Mouse (Mus musculus) neural tube, embryonic 14.5 days (tissue): ENCODE measurements at regions not wholly inside any gene's neighbourhood (a gene's known extent, or its start where the extent isn't known, plus 50 kb on each side); places are given as distances from the start of the nearest gene placed in this dataset.

ENCODE experiments used
- ATAC-seq: fragments of 200-750 bp; cut with Nextera tagmentation; 2 replicates; pipeline ENCODE4 v1.8.0; 2017; ENCODE audit warnings: low read depth, mild to moderate bottlenecking, moderate TSS enrichment, moderate library complexity
- H3K27ac ChIP-seq: fragments of 300-500 bp; sonication (generic); 2 replicates; pipeline ENCODE4 v1.5.1; 2014; ENCODE audit warnings: low read depth, mild to moderate bottlenecking, control low read depth, low read length, moderate library complexity, mixed read lengths
- H3K27me3 ChIP-seq: fragments of 300-500 bp; sonication (generic); 2 replicates; pipeline ENCODE4 v1.6.1; 2014; ENCODE audit warnings: low read length; ENCODE audit not compliant: control insufficient read depth, insufficient read depth
- H3K36me3 ChIP-seq: fragments of 300-500 bp; sonication (generic); 2 replicates; pipeline ENCODE4 v1.6.1; 2014; ENCODE audit warnings: low read length, mixed read lengths; ENCODE audit not compliant: control insufficient read depth, insufficient read depth
- H3K4me1 ChIP-seq: fragments of 300-500 bp; sonication (generic); 2 replicates; pipeline ENCODE4 v1.6.1; 2014; ENCODE audit warnings: low read length; ENCODE audit not compliant: control insufficient read depth, insufficient read depth
- H3K4me2 ChIP-seq: fragments of 300-500 bp; sonication (generic); 2 replicates; pipeline ENCODE4 v1.6.1; 2014; ENCODE audit warnings: mild to moderate bottlenecking, low read depth, low read length, control low read depth
- H3K4me3 ChIP-seq: fragments of 300-500 bp; sonication (generic); 2 replicates; pipeline ENCODE4 v1.5.1; 2014; ENCODE audit warnings: low read depth, low read length, control low read depth, mixed read lengths
- H3K9ac ChIP-seq: fragments of 300-500 bp; sonication (generic); replicated peaks from 2 replicates; pipeline ENCODE4 v1.6.1; 2014; ENCODE audit warnings: low read depth, mild to moderate bottlenecking, control low read depth, low read length, mixed read lengths
- H3K9me3 ChIP-seq: fragments of 300-500 bp; sonication (generic); 2 replicates; pipeline ENCODE4 v1.6.1; 2016; ENCODE audit warnings: low read length; ENCODE audit not compliant: control insufficient read depth
- WGBS: fragments of 180-500 bp; shearing (Covaris S2); extraction: QIAGEN DNeasy Blood & Tissue Kit; methylation state at CpG from one replicate; pipeline ENCODE4 v1.1.7; 2014; 5-methylcytosine and 5-hydroxymethylcytosine counted together

DNA sequence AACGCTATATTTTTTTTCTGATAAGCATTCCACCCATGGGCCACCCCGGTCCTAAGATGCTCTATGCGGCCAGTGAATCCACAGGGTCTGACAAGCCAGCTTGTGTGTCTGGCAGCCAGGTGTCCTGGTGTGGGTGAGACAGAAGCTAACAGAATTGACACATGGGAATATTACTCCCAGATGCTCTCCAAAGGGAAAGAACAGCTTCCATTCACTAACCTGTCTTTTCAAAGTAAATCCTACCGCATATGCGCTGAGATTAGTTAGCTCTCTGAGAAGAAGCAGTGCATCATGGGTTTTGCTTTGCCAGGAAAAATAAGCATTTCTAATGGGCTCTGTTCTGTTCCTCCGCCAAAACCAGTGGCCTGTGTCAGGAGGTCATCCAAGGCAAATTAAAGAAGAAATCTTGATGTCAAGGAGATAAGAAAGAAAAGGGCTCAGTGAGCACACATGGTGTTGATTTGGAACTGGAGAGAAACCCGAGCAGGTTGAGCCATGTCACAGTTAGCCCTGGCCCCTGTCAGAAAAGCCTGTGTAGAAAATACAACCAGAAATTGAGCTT, 498.4 kb upstream of the Marcks start:
- Histone ChIP-seq H3K9me3 (no peaks in the 10 kb centered on the region), H3K27me3 (no peaks in the 10 kb centered on the region), H3K36me3 (no peaks in the 10 kb centered on the region), H3K9ac (no peak overlapping the region), H3K27ac (no peak overlapping the region), H3K4me1 (no peaks in the 10 kb centered on the region), H3K4me3 (no peak overlapping the region), H3K4me2 (no peak overlapping the region)
- 68% methylated on average over 7 of the region's 7 CpGs for WGBS
- ATAC-seq, result no peak

DNA sequence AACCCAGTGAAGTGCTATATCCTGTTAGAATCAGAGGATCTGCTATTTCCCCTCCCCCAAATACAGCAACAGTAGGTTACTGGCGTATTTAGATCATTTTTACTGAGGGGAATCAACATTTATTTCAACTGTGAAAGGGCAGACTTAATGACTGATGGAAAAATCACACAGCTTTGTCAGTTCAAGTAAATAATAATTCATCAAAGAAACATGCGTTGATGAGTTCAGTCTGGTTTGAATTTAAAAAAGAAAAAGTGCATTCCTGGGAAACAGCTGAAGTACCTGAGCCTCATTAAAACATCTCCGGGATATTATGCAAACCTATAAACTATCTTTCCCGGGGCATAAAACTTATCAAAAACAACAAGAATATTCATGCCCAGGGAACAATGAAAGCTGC, 497.7 kb upstream of the Marcks start:
- no peaks in the 10 kb centered on the region for H3K27me3 ChIP-seq
- 69% methylated on average over 4 of the region's 4 CpGs for WGBS
- no peaks in the 10 kb centered on the region for H3K36me3 ChIP-seq
- H3K4me2 ChIP-seq, result no peak overlapping the region
- no peaks in the 10 kb centered on the region for H3K4me1 ChIP-seq
- H3K27ac ChIP-seq, result no peak overlapping the region
- H3K9ac ChIP-seq, result no peak overlapping the region
- no peaks in the 10 kb centered on the region for H3K9me3 ChIP-seq
- ATAC-seq, result no peak
- no peak overlapping the region for H3K4me3 ChIP-seq

DNA sequence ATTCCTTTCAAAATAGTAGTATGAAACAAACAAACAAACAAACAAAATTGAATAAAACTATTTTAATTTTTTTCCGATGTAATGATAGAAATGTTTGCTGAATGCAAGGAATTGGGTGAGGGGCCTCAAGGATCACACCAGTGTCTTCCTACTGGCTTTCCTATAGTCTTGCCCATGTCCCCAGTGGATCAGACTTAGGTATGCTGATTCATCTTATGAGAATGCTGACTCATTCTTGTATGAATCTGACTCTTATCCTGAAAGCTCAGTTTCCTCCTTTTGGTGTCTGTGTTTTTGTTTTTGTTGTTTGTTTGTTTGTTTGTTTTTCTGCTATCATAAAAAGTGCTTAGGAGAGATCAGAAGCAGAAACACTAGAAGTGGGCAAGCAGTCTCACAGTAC, 491.7 kb upstream of the Marcks start:
- 0 out of 2 replicates have a peak, but pooled peaks cover 3% of the 10 kb centered on the region for H3K4me1 ChIP-seq
- no peak for ATAC-seq
- no peaks in the 10 kb centered on the region for H3K36me3 ChIP-seq
- H3K27me3 ChIP-seq, result no peaks in the 10 kb centered on the region
- no peak overlapping the region for H3K4me2 ChIP-seq
- H3K9ac ChIP-seq, result no peak overlapping the region
- no peak overlapping the region for H3K4me3 ChIP-seq
- no peak overlapping the region for H3K27ac ChIP-seq
- WGBS, result 100% methylated on average over 1 of the region's 1 CpGs
- no peaks in the 10 kb centered on the region for H3K9me3 ChIP-seq

DNA sequence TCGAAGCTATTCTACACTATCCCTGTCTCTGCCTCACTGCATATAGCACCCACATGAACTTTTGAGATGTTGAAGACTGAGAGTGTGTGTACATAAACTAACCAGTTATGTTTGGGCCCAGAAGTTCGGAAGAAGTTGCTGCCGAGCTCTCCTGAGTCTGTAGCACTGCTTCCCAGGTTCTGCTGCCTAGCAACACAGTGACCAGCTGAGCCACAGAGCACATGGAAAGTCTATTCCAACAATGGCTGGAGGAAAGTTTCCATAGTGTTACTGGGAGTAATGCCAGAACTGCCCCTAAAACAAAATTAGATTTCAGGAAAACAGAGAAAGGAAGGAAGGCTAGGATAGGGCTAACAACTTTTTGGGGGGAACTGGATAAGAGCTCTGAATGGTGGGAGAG, 489.2 kb upstream of the Marcks start:
- no peaks in the 10 kb centered on the region for H3K9me3 ChIP-seq
- no peaks in the 10 kb centered on the region for H3K36me3 ChIP-seq
- no peak overlapping the region for H3K27ac ChIP-seq
- H3K4me1 ChIP-seq, result 0 out of 2 replicates have a peak, but pooled peaks cover 3% of the 10 kb centered on the region
- no peak overlapping the region for H3K4me2 ChIP-seq
- H3K4me3 ChIP-seq, result no peak overlapping the region
- WGBS, result 65% methylated on average over 3 of the region's 3 CpGs
- no peak; the same call in 1 of the 2 replicates for ATAC-seq
- no peaks in the 10 kb centered on the region for H3K27me3 ChIP-seq
- H3K9ac ChIP-seq, result no peak overlapping the region

DNA sequence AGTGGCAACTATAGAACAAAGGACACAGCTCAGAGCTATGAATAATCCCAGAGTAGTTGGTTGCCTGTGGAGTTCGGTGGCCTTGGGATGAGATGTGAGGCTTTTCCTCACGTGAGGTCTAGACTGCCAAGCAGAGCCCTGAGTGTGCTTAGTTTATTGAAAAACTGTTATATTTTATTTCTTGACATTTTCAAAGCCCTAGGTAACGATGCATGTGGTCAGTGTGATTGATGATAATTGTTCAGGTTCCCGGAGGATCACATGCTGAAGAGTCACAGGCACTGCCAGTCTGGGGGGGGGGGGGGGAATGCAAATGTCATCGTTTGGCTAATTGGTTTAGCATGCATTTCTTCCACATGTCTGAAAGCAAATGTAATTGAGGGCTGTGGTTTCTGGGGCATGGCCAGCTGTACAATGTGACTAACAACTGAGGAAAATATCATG, 488.1 kb upstream of the Marcks start:
- no peak overlapping the region for H3K4me3 ChIP-seq
- H3K4me2 ChIP-seq, result no peak overlapping the region
- ATAC-seq, result peak; percentile 91
- no peaks in the 10 kb centered on the region for H3K9me3 ChIP-seq
- no peaks in the 10 kb centered on the region for H3K36me3 ChIP-seq
- 0 out of 2 replicates have a peak, but pooled peaks cover 3% of the 10 kb centered on the region for H3K4me1 ChIP-seq
- H3K27me3 ChIP-seq, result no peaks in the 10 kb centered on the region
- H3K27ac ChIP-seq, result no peak overlapping the region
- no peak overlapping the region for H3K9ac ChIP-seq
- 10% methylated on average over 5 of the region's 5 CpGs for WGBS

DNA sequence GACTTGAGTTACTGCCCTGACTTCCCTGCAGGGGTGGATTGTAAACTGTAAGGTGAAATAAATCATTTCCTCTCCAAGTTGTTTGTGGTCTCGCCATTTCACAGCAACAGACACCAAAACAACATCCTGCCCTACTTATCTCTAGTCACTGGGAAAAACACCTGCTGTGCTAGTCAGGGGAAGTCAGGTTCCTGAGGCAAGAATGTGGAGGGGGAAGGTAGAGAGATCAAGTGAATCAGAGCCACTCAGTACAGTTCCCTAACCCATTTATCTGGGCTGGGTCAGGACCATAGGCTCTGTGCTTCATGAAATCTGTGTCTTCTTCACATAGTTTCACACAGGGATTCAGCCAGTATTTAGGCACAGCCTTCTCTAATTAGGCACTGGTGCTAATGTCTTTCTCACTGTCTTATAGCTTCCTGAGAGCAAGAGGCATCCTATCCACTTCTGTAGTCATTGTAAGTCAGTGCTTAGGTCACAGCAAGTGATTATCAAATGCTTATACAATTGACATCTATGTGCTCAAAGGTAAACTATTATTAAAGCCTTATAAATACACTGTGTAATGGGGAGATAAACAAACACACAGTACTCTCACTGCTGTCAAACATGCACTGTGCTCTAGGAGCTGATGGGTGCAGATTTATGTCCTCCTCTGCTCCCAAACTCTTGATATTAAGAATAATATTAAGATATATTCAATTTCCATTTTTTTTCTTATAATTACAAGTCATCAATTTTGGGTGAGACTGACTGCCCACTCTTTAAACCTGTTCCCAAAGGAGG, 487.4 kb upstream of the Marcks start:
- peak; percentile 62 for ATAC-seq
- WGBS, result 19% methylated on average over 1 of the region's 1 CpGs

DNA sequence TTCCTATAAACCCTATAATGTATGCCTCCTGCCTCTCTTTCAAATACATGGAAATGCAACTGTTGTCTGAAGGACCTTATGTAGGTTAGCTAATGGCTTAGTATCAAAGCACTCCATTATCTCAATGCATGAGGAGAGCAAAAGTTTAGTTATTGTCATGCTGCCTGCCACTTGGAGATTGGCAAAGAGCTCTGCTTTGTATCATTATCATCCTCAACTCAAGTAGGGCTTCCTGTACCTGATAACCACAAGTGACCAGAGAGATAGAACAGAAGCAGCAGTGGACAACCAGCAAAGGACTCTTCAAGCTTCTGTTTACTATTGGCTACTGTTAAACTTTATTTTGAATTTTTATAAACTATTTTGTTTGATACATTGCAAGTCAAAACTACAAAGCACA, 484.3 kb upstream of the Marcks start:
- Histone ChIP-seq H3K27ac (no peak overlapping the region), H3K4me3 (no peak overlapping the region), H3K4me2 (no peak overlapping the region), H3K27me3 (no peaks in the 10 kb centered on the region), H3K9me3 (no peaks in the 10 kb centered on the region), H3K36me3 (no peaks in the 10 kb centered on the region), H3K9ac (no peak overlapping the region), H3K4me1 (0 out of 2 replicates have a peak, but pooled peaks cover 3% of the 10 kb centered on the region)
- ATAC-seq, result no peak

More for the DNA sequence above, 487.4 kb upstream of the Marcks start:
- no peaks in the 10 kb centered on the region for H3K36me3 ChIP-seq
- no peak overlapping the region for H3K9ac ChIP-seq
- no peak overlapping the region for H3K27ac ChIP-seq
- H3K9me3 ChIP-seq, result no peaks in the 10 kb centered on the region
- no peak overlapping the region for H3K4me2 ChIP-seq
- no peak overlapping the region for H3K4me3 ChIP-seq
- 0 out of 2 replicates have a peak, but pooled peaks cover 3% of the 10 kb centered on the region for H3K4me1 ChIP-seq
- H3K27me3 ChIP-seq, result no peaks in the 10 kb centered on the region

DNA sequence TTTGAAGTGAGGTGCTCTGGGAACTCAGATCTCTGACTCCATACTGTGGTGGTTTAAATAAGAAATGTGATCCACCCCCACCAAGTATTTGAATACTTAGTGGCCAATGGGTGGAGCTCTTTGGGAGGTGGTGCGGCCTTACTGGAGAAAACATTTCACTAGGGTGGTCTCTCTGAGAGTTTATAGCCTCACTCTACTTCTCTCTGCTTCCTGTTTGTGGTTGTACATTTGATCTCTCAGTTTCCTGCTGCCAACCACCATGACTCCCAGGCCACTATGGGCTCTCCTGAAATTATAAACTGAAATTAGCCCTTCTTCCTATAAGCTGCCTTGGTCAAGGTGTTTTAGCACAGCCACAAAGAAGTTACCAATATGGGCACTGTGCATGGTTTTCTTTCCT, 479.9 kb upstream of the Marcks start:
- Histone ChIP-seq H3K9ac (no peak overlapping the region), H3K27ac (no peak overlapping the region), H3K36me3 (no peaks in the 10 kb centered on the region), H3K4me2 (no peak overlapping the region), H3K27me3 (no peaks in the 10 kb centered on the region), H3K9me3 (no peaks in the 10 kb centered on the region), H3K4me1 (no peaks in the 10 kb centered on the region), H3K4me3 (no peak overlapping the region)
- 80% methylated on average over 1 of the region's 1 CpGs for WGBS
- ATAC-seq, result no peak

DNA sequence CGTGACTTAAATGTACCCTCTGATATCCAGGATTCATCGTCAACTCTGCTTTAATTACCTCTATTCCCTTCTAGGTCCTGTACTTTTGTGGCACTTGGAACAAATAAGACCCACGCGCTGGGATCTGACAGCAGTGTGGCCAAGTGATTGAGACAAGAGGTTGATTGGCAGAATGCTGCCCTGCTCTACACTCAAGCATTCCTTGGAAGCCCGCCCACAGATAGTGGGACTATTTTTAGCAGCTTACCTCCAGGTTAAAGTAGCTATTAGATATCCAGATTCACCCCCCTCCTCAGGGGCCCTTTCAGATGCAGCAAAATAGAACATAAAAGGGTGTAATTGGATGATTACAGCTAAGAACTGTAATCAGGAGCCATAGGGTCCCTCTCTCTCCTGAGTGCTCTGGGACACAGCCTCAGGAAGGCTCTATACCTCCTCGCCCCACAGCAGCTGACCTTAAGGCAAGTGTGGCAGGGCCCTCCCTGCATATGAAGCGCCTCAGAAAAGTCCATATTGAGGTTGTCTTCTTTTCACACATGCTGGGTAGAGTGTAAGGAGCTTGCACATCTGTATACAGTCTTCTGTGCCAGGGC, 479.1 kb upstream of the Marcks start:
- 85% methylated on average over 7 of the region's 7 CpGs for WGBS
- no peak overlapping the region for H3K27ac ChIP-seq

More for the DNA sequence above, 479.1 kb upstream of the Marcks start:
- Histone ChIP-seq H3K9ac (no peak overlapping the region), H3K4me3 (no peak overlapping the region), H3K27me3 (no peaks in the 10 kb centered on the region), H3K36me3 (no peaks in the 10 kb centered on the region), H3K9me3 (no peaks in the 10 kb centered on the region), H3K4me2 (no peak overlapping the region), H3K4me1 (no peaks in the 10 kb centered on the region)
- ATAC-seq, result no peak
